Mouse (Mus musculus): ENCODE measurements around the gene Treml4. TPM values are rescaled to one million over a fixed set of nuclear protein-coding genes. Genes with fewer than 3 reads are reported as not detected.

The Treml4 gene
- polyA plus RNA-seq, 1 experiment: not detected

GRCm38 (mm10) chr17:48250631-48251030 lies 13.5 kb upstream of the Treml4 start:
- no peak for DNase-seq (ENCODE audit: low read depth)
- TF ChIP-seq CTCF (IDR thresholded peaks at IDR 0.05; ENCODE audit: borderline replicate concordance, extremely low read depth, insufficient read depth, insufficient read length): no peak
- no peak for TF ChIP-seq POLR2A (IDR thresholded peaks at IDR 0.05; ENCODE audit: borderline replicate concordance, extremely low read depth, insufficient read depth, insufficient read length, poor library complexity, severe bottlenecking)

- TF ChIP-seq CTCF (IDR thresholded peaks at IDR 0.05; ENCODE audit: borderline replicate concordance, extremely low read depth, insufficient read depth, insufficient read length) (no peak), POLR2A (IDR thresholded peaks at IDR 0.05; ENCODE audit: borderline replicate concordance, extremely low read depth, insufficient read depth, insufficient read length, poor library complexity, severe bottlenecking) (no peak)
- DNase-seq (ENCODE audit: low read depth): no peak
Measured at GRCm38 (mm10) chr17:48256575-48256974, 7.5 kb upstream of the Treml4 start.

GRCm38 (mm10) chr17:48261868-48262267 lies 2.2 kb upstream of the Treml4 start:
- DNase-seq (ENCODE audit: low read depth): no peak
- TF ChIP-seq CTCF (IDR thresholded peaks at IDR 0.05; ENCODE audit: borderline replicate concordance, extremely low read depth, insufficient read depth, insufficient read length): no peak
- no peak for TF ChIP-seq POLR2A (IDR thresholded peaks at IDR 0.05; ENCODE audit: borderline replicate concordance, extremely low read depth, insufficient read depth, insufficient read length, poor library complexity, severe bottlenecking)

GRCm38 (mm10) chr17:48264662-48265061 lies 567 bp downstream of the Treml4 start:
- TF ChIP-seq POLR2A (IDR thresholded peaks at IDR 0.05; ENCODE audit: borderline replicate concordance, extremely low read depth, insufficient read depth, insufficient read length, poor library complexity, severe bottlenecking) (no peak), CTCF (IDR thresholded peaks at IDR 0.05; ENCODE audit: borderline replicate concordance, extremely low read depth, insufficient read depth, insufficient read length) (no peak)
- no peak for DNase-seq (ENCODE audit: low read depth)

- TF ChIP-seq CTCF (IDR thresholded peaks at IDR 0.05; ENCODE audit: borderline replicate concordance, extremely low read depth, insufficient read depth, insufficient read length): no peak
- TF ChIP-seq POLR2A (IDR thresholded peaks at IDR 0.05; ENCODE audit: borderline replicate concordance, extremely low read depth, insufficient read depth, insufficient read length, poor library complexity, severe bottlenecking): no peak
- DNase-seq (ENCODE audit: low read depth): peak; percentile 62
Measured at GRCm38 (mm10) chr17:48266138-48266537, 2.0 kb downstream of the Treml4 start.

- DNase-seq (ENCODE audit: low read depth): no peak
- TF ChIP-seq POLR2A (IDR thresholded peaks at IDR 0.05; ENCODE audit: borderline replicate concordance, extremely low read depth, insufficient read depth, insufficient read length, poor library complexity, severe bottlenecking) (no peak), CTCF (IDR thresholded peaks at IDR 0.05; ENCODE audit: borderline replicate concordance, extremely low read depth, insufficient read depth, insufficient read length) (no peak)
Measured at GRCm38 (mm10) chr17:48266610-48267304, 2.7 kb downstream of the Treml4 start.

- TF ChIP-seq POLR2A (IDR thresholded peaks at IDR 0.05; ENCODE audit: borderline replicate concordance, extremely low read depth, insufficient read depth, insufficient read length, poor library complexity, severe bottlenecking): no peak
- TF ChIP-seq CTCF (IDR thresholded peaks at IDR 0.05; ENCODE audit: borderline replicate concordance, extremely low read depth, insufficient read depth, insufficient read length): no peak
- DNase-seq (ENCODE audit: low read depth): no peak
Measured at GRCm38 (mm10) chr17:48267591-48267990, 3.5 kb downstream of the Treml4 start.

GRCm38 (mm10) chr17:48268276-48268675 lies 4.2 kb downstream of the Treml4 start:
- no peak for DNase-seq (ENCODE audit: low read depth)
- no peak for TF ChIP-seq POLR2A (IDR thresholded peaks at IDR 0.05; ENCODE audit: borderline replicate concordance, extremely low read depth, insufficient read depth, insufficient read length, poor library complexity, severe bottlenecking)
- no peak for TF ChIP-seq CTCF (IDR thresholded peaks at IDR 0.05; ENCODE audit: borderline replicate concordance, extremely low read depth, insufficient read depth, insufficient read length)

GRCm38 (mm10) chr17:48269833-48270232 lies 5.7 kb downstream of the Treml4 start:
- TF ChIP-seq POLR2A (IDR thresholded peaks at IDR 0.05; ENCODE audit: borderline replicate concordance, extremely low read depth, insufficient read depth, insufficient read length, poor library complexity, severe bottlenecking) (no peak), CTCF (IDR thresholded peaks at IDR 0.05; ENCODE audit: borderline replicate concordance, extremely low read depth, insufficient read depth, insufficient read length) (no peak)
- DNase-seq (ENCODE audit: low read depth): no peak

GRCm38 (mm10) chr17:48272158-48272557 lies 8.1 kb downstream of the Treml4 start:
- no peak for TF ChIP-seq POLR2A (IDR thresholded peaks at IDR 0.05; ENCODE audit: borderline replicate concordance, extremely low read depth, insufficient read depth, insufficient read length, poor library complexity, severe bottlenecking)
- no peak for TF ChIP-seq CTCF (IDR thresholded peaks at IDR 0.05; ENCODE audit: borderline replicate concordance, extremely low read depth, insufficient read depth, insufficient read length)
- DNase-seq (ENCODE audit: low read depth): no peak

- no peak for DNase-seq (ENCODE audit: low read depth)
- no peak for TF ChIP-seq POLR2A (IDR thresholded peaks at IDR 0.05; ENCODE audit: borderline replicate concordance, extremely low read depth, insufficient read depth, insufficient read length, poor library complexity, severe bottlenecking)
- TF ChIP-seq CTCF (IDR thresholded peaks at IDR 0.05; ENCODE audit: borderline replicate concordance, extremely low read depth, insufficient read depth, insufficient read length): no peak
Measured at GRCm38 (mm10) chr17:48272598-48272997, 8.5 kb downstream of the Treml4 start.

GRCm38 (mm10) chr17:48274098-48274497 lies 10.0 kb downstream of the Treml4 start:
- no peak for TF ChIP-seq POLR2A (IDR thresholded peaks at IDR 0.05; ENCODE audit: borderline replicate concordance, extremely low read depth, insufficient read depth, insufficient read length, poor library complexity, severe bottlenecking)
- no peak for TF ChIP-seq CTCF (IDR thresholded peaks at IDR 0.05; ENCODE audit: borderline replicate concordance, extremely low read depth, insufficient read depth, insufficient read length)
- no peak for DNase-seq (ENCODE audit: low read depth)

Measured in brain, embryonic 14.5 days (tissue).